Mouse (Mus musculus): ENCODE data around the gene Pcyt2.

DNA sequence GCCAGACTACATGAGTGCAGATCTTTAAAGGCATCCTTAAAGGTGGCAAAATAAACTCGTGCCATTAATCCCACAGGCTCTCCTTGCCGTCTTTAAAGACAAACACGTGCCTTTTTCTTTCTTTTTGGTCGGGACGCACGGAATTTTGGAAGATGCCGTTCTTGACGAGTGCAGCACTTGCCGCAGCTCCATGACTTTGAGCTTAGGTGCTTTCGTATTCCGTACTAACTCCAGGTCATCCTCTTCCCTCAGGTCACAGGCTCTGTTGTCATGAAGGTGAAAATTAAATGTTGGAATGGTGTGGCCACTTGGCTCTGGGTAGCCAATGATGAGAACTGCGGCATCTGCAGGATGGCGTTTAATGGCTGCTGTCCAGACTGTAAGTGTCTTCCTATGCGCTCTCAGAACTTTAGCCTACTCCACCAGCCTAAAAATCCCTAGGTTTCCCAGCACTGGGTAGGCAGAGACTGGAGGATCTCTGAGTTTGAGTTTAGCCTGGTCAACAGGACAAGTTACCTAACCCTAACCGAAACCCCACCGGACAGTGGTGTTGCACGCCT is 18.7 kb downstream of the Pcyt2 start:
- no peak for TF ChIP-seq CTCF (conservative IDR thresholded peaks at IDR 0.05; ENCODE audit: insufficient read depth, insufficient read length, low read depth, low read length)
- TF ChIP-seq POLR2A (IDR thresholded peaks at IDR 0.05; ENCODE audit: low read depth, low read length): no peak
